Mouse (Mus musculus) liver, embryonic 14.5 days (tissue): ENCODE measurements around the gene Stk40.

ENCODE experiments used
- CTCF ChIP-seq: IDR thresholded peaks from 2 replicates; pipeline ENCODE4 v1.5.1; 2016; ENCODE audit warnings: antibody characterized with exemption, low read depth, control low read depth
- EP300 ChIP-seq: IDR thresholded peaks from 2 replicates; pipeline ENCODE4 v1.6.1; 2016; ENCODE audit warnings: antibody characterized with exemption, low read depth

DNA sequence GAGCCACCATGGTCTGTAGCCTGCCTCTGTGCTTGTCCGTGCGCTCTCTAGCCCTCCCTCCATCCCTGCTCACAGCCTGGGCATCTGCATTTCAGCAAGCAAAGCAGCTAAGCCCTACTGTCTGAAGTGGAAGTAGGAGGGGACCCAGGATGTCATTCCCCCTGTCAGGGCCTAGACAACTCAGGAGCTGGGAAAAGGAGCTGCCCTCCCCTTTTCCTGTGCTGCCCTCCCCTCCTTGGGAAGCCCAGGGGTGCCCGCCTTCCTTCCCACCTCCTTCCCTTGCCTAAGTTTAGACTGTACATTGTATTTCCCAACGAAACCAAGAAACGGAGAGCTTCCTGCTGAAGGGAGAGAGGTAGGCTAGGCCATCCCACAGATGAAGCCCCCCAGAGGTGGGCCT is 37.3 kb downstream of the Stk40 start:
- TF ChIP-seq CTCF (no peak), EP300 (no peak)
